22 mouse cellular contexts compared by ENCODE assay signal in the genomic region with DNA sequence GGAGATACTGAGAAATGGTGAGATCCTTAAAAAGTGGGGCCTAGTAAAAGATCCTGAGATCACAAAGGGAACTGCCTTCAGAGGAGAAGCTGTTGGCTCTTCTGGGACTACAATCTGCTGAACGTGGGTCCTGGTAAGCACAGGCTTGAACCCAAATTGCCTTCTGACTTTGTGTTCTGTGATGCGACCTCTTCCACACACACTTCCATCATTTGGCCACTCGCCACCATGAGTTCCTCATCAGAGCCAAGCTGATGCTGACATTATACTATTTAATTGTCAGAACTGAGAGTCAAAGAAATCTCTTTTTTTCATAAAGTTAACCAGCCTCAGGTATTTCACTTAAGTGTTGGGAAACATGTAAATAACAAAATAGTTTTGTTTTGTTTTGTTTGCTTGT.
DNase-seq lines count a peak whose midpoint lies in the region; ATAC-seq and TF ChIP-seq lines count a peak whose summit lies in the region.
"Had no signal": no experiment of that assay in that cellular context is flagged by ENCODE, and none has a peak within 500 bp of the region (broad histone marks: within the 10 kb centered on the region; RNA-seq: fewer than 3 reads in every experiment).

No protein-coding gene starts in this region.

- no peaks in the 10 kb centered on the region for H3K27me3 ChIP-seq in lung, embryonic 14.5 days (ENCODE audit: insufficient read depth, low read length)
- H3K27me3 ChIP-seq in lung, postnatal 0 days (replicated peaks; ENCODE audit: insufficient read depth, low read length), result no peaks in the 10 kb centered on the region
- H3K27me3 ChIP-seq: CH12.LX had no signal

- no peaks in the 10 kb centered on the region for H3K4me1 ChIP-seq in lung, embryonic 14.5 days (ENCODE audit: insufficient read depth)
- H3K4me1 ChIP-seq in lung, postnatal 0 days (ENCODE audit: insufficient read depth, low read depth, low read length), result no peaks in the 10 kb centered on the region

- no peak for TF ChIP-seq CTCF in lung, embryonic 14.5 days (IDR thresholded peaks at IDR 0.05; ENCODE audit: low read depth)
- TF ChIP-seq CTCF in lung, postnatal 0 days (IDR thresholded peaks at IDR 0.05), result no peak

- peak; percentile 10 for DNase-seq in kidney, postnatal 10 days
- DNase-seq in kidney, adult 8-10 months, result no peak
- peak; percentile 53 for DNase-seq in lung, embryonic 14.5 days
- no peak for DNase-seq in lung, postnatal 36 days
- peak; percentile 50 for DNase-seq in lung, postnatal 10 days
- DNase-seq in lung, adult 18-20 months, result no peak
- peak; percentile 34 for DNase-seq in lung, postnatal 14 days
- DNase-seq in lung, postnatal 0 days (ENCODE audit: low spot score), result no peak
- DNase-seq: adrenal gland, adult 2 months; adrenal gland, adult 8-10 months; adrenal gland, postnatal 10 days; adrenal gland, postnatal 14 days; adrenal gland, postnatal 25 days; adrenal gland, postnatal 36 days; B cell, adult 2 months; cerebellum, adult 11 months; cerebellum, adult 11-12 months had no signal

- no peak for ATAC-seq in lung, embryonic 14.5 days (ENCODE audit: insufficient read depth)
- no peak for ATAC-seq in lung, postnatal 0 days
- ATAC-seq: activated CD4-positive, CD25-positive, alpha-beta regulatory T cell, adult 4 months; CD4-positive, CD25-positive, alpha-beta regulatory T cell, adult 4 months; Patski had no signal

- no peak overlapping the region for H3K4me2 ChIP-seq in lung, embryonic 14.5 days
- no peak overlapping the region for H3K4me2 ChIP-seq in lung, postnatal 0 days (replicated peaks; ENCODE audit: low read depth, low read length)

- WGBS in lung, embryonic 14.5 days, result 48% methylated on average over 3 of the region's 3 CpGs
- 66% methylated on average over 3 of the region's 3 CpGs for WGBS in lung, postnatal 0 days

- H3K9me3 ChIP-seq in lung, embryonic 14.5 days (ENCODE audit: low read depth, low read length), result no peaks in the 10 kb centered on the region
- no peaks in the 10 kb centered on the region for H3K9me3 ChIP-seq in lung, postnatal 0 days (ENCODE audit: low read length)

- no peaks in the 10 kb centered on the region for H3K36me3 ChIP-seq in lung, embryonic 14.5 days (ENCODE audit: insufficient read depth)
- no peaks in the 10 kb centered on the region for H3K36me3 ChIP-seq in lung, postnatal 0 days (ENCODE audit: insufficient read depth, low read length)
- H3K36me3 ChIP-seq: G1E had no signal

- TF ChIP-seq EP300 in lung, postnatal 0 days (IDR thresholded peaks at IDR 0.05), result no peak

- H3K9ac ChIP-seq in lung, embryonic 14.5 days, result no peak overlapping the region
- no peak overlapping the region for H3K9ac ChIP-seq in lung, postnatal 0 days (replicated peaks; ENCODE audit: low read depth)

- H3K27ac ChIP-seq in lung, embryonic 14.5 days (ENCODE audit: low read depth), result no peak overlapping the region
- H3K27ac ChIP-seq in lung, postnatal 0 days (ENCODE audit: low read length), result no peak overlapping the region

- H3K4me3 ChIP-seq in lung, embryonic 14.5 days (ENCODE audit: low read depth, low read length), result no peak overlapping the region
- H3K4me3 ChIP-seq in lung, postnatal 0 days (ENCODE audit: low read depth, low read length), result no peak overlapping the region

Comparison
In these comparisons a context has a peak if more than half of its experiments do, and no peak if none do; other contexts are left out.
1. DNase-seq: peak in kidney, postnatal 10 days (single experiment), lung, embryonic 14.5 days (single experiment), lung, postnatal 10 days (single experiment) and lung, postnatal 14 days (single experiment); none in kidney, adult 8-10 months (0 of 2), lung, postnatal 36 days (single experiment), lung, adult 18-20 months (0 of 2) and lung, postnatal 0 days (single experiment).